Mouse (Mus musculus) mouse embryonic stem cell (cell line): ENCODE measurements at regions not wholly inside any gene's neighbourhood (a gene's known extent, or its start where the extent isn't known, plus 50 kb on each side); places are given as distances from the start of the nearest gene placed in this dataset.

Experiments used
- in situ Hi-C, 2 experiments: fragments of 300-500 bp; cut with MboI; formaldehyde crosslinking; loops; 1 replicate in 1 of 2; 3 replicates in 1 of 2; pipeline ENCODE4 v1.14.3; 2019 to 2020; ENCODE audit warnings: low sequenced_read_pairs in 2 of 2, low pct_unique_long_range_greater_than_20kb in 1 of 2, mixed read lengths in 1 of 2; ENCODE audit not compliant: unreplicated experiment in 1 of 2

DNA sequence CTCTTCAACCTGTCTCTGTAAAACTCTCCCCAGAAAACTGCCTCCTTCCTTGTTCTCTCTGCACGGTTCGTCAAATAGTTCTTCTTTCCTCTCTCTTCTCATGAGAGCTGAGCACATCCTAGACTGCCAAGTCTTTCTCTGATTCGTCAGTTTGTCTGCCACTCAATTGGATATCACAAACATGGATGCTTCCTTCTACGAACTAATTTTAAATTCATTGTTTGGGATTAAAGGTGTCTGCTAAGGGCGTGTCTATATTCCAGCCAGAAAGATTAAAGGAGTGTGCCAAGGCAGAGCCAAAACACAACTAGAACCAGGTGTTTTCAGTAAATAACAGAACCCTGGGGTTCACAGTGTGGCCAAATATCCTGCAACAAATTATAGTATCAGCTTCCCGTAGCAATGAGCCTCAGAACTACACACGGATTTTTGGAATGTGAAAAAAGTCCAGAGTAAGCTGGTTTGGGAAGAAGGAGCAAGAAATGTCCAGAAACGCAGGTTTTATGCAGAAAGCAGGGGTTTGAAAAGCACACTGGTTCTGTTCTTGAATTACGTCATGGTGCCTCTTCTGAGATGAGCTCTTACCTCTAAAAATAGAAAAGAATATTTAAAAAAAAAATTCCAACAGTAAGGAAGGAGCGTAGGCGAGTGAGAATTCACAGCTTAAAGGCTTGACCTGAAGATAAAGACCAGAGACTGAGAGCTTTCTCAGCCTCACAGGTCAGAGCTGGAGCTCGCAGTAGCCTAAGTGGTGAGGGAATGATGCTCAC is 206.0 kb upstream of the Jmjd1c start:
- in situ Hi-C loops = no loop called here

DNA sequence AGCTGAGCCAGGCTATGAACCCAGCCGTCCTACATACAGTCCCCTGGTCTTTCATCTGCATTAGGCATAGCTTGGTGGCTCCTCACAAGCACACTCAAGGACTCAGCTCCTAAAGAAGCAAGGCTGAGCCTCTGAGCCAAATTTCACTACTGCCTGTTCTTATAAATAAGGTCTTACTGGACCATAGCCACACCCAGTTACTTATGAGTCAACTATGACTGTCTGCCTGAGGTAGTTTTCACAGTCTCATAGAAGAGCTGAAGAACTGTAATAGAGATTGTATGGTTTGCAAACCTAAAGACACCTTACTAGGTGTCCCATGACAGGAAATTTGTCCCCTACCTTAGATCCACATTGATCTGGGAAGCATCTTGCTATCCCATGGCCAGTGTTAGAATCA is 204.1 kb upstream of the Jmjd1c start:
- in situ Hi-C loops = no loop called here

GRCm38 (mm10) chr10:66893836-66894235 is 202.1 kb upstream of the Jmjd1c start:
- in situ Hi-C loops = no loop called here

- in situ Hi-C loops = no loop called here
Observed at GRCm38 (mm10) chr10:66896698-66897622, 199.0 kb upstream of the Jmjd1c start.

GRCm38 (mm10) chr10:66899724-66900123 is 196.2 kb upstream of the Jmjd1c start:
- in situ Hi-C loops = loop anchor here in 1 of 2 experiments (25.0 kb wide), 1 partner anchor 188 kb away; the partner anchor contains the start of genes Jmjd1c and Reep3

- in situ Hi-C loops = loop anchor here in 1 of 2 experiments (25.0 kb wide), 1 partner anchor 187 kb away; the partner anchor contains the start of genes Jmjd1c and Reep3
Observed at GRCm38 (mm10) chr10:66900781-66901180, 195.1 kb upstream of the Jmjd1c start.

DNA sequence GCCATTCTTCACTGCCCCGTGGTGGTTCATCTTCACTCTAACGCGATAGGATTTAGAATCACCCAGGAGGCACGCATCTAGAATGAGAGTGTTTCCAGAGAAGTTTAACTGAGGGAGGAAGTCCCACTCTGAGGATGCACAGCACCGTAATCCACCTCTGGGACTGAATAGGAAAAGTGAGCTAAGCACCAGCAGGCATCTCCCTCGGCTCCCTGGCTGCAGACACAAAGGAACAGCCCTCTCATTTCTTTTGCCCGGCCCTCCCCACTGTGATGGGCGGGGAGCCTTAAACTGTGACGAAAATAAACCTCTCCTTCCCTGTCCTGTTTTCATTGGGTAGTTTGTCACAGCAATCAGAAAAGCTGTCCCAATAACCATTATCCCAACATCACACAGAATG is 194.1 kb upstream of the Jmjd1c start:
- in situ Hi-C loops = loop anchor here in 1 of 2 experiments (25.0 kb wide), 1 partner anchor 185 kb away; the partner anchor contains the start of genes Jmjd1c and Reep3

GRCm38 (mm10) chr10:66904552-66905367 is 191.2 kb upstream of the Jmjd1c start:
- in situ Hi-C loops = loop anchor here in 1 of 2 experiments (25.0 kb wide), 1 partner anchor 183 kb away; the partner anchor contains the start of genes Jmjd1c and Reep3

DNA sequence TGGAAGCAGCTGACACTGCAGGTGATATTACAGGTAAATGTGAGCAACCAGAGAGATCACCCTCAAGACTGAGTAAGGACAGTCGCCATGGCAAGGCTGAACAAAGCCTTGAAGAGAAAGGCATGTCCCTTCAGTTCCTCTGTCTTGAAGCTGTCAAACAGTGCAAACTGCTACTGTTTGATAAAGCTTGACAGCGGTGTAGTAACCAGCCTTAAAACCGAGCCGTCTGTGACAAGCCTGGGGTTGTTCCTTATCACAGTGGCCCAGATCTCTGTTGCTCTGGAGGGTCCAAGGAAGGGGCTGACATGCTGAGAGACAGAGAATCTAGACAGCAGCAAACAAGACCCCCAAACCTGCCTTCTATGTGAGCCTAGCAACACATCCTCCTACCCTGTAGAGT is 188.1 kb upstream of the Jmjd1c start:
- in situ Hi-C loops = loop anchor here in 1 of 2 experiments (25.0 kb wide), 1 partner anchor 179 kb away; the partner anchor contains the start of genes Jmjd1c and Reep3

DNA sequence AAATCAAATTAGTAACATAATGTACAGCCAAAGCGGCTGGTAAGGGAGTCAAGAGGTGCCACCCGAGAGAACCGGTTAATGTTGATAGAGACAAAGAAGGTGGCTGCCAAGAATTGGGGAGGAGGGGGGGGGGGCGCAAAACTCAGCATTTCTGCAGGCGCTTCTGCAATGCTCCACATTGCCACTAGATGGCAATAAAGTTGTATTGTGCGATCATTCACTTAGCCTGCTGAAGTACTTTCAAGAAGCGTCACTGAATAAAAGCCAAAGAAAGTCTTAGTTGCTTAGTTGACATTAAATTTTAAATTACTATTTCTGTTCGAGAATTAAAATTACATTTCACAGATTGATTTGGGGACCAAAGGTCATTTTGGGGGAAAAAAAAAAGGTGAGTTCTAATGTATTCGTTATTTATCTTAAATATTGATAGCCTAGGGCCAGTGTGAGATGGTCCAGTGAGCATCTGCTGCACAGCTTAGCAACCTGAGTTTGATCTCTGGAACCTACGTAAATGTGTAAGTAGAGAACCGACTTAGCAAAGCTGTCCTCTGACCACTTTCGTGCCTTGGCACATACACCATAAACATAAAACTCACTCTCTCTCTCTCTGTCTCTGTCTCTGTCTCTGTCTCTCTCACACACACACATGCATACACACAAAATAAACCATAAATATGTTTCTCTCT is 186.6 kb upstream of the Jmjd1c start:
- in situ Hi-C loops = loop anchor here in 1 of 2 experiments (25.0 kb wide), 1 partner anchor 178 kb away; the partner anchor contains the start of genes Jmjd1c and Reep3

- in situ Hi-C loops = loop anchor here (5.0 to 25.0 kb wide), 4 partner anchors 92 to 185 kb away; partner anchors contain the start of genes Jmjd1c (in 2 of the 2) and Reep3 (in 2 of the 2)
Observed at GRCm38 (mm10) chr10:66909905-66910681, 185.8 kb upstream of the Jmjd1c start.

DNA sequence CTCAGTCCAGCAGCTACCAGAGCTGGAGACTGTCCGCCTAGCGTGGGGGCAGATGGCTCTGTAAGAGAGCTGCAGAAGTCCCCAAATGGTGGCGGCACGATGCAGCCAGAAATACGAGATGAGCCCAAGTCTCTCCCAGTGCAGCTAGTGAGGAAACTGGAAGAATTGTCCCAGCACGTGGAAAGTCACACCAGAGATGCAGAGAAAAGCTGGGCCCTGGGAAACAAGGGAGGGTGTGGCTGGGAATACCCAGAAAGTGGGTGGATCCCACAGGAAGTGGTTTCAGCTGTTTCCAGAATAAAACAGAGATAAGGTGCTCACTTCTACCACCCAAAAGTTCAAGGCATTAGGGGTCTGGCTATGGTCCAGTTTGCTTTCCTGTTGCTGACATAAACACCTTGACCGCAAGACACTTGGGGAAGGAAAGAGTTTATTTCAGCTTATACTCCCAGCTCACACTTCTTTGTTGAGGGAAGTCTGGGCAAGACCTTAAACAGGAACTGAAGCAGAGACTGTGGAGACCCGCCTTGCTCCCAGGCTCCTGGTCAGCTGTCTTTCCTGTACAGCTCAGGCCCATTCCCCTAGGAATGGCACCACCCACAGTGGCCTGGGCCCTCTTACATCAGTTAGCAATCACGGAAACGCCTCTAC is 184.5 kb upstream of the Jmjd1c start:
- in situ Hi-C loops = loop anchor here (5.0 to 25.0 kb wide), 4 partner anchors 91 to 183 kb away; partner anchors contain the start of genes Jmjd1c (in 2 of the 2) and Reep3 (in 2 of the 2)

GRCm38 (mm10) chr10:66912440-66912839 is 183.5 kb upstream of the Jmjd1c start:
- in situ Hi-C loops = loop anchor here (5.0 to 25.0 kb wide), 4 partner anchors 90 to 182 kb away; partner anchors contain the start of genes Jmjd1c (in 2 of the 2) and Reep3 (in 2 of the 2)

DNA sequence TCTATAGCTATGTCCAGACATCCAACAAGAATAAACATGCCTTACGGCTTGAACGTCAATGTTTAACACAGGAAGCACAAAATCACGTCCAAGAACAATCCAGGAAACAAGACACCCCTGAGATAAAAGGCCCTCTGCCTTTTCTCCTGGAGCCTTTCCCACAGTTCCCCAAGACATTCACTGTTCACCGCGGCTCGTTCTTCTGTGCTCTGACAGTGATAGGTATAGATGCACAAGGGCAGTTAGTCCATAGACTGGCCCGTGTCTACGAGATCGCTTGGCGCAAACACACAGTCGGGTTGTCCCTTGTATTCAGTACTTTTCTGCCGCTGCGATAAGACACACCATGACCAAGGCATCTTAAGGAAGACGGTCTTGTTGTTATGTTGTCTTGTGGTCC is 182.7 kb upstream of the Jmjd1c start:
- in situ Hi-C loops = loop anchor here (5.0 to 25.0 kb wide), 4 partner anchors 89 to 182 kb away; partner anchors contain the start of genes Jmjd1c (in 2 of the 2) and Reep3 (in 2 of the 2)

GRCm38 (mm10) chr10:66913627-66914026 is 182.3 kb upstream of the Jmjd1c start:
- in situ Hi-C loops = loop anchor here (5.0 to 25.0 kb wide), 4 partner anchors 89 to 181 kb away; partner anchors contain the start of genes Jmjd1c (in 2 of the 2) and Reep3 (in 2 of the 2)
